Mouse (Mus musculus) heart, adult 2 months (tissue): Measurements from ENCODE around the gene Inca1. TPM values are rescaled to one million over a fixed set of nuclear protein-coding genes. Genes with fewer than 3 reads are reported as not detected.

Source experiments
- DNase-seq, 2 experiments: peaks; one replicate each; pipeline ENCODE4 v3.0.0; 2021
- H3K27ac ChIP-seq: fragments of 200-600 bp; 2 replicates; pipeline ENCODE4 v1.8.1; 2022
- H3K27me3 ChIP-seq: fragments of 200-500 bp; 2 replicates; pipeline ENCODE4 v1.6.1; 2012; ENCODE audit warnings: mild to moderate bottlenecking, low read length, inconsistent platforms, mixed read lengths; ENCODE audit not compliant: control insufficient read depth, insufficient read depth
- H3K36me3 ChIP-seq: fragments of 200-500 bp; 2 replicates; pipeline ENCODE4 v1.6.1; 2012; ENCODE audit warnings: low read length, inconsistent platforms; ENCODE audit not compliant: control insufficient read depth, insufficient read depth
- H3K4me1 ChIP-seq: fragments of 200-500 bp; 2 replicates; pipeline ENCODE4 v1.6.1; 2011; ENCODE audit warnings: low read length; ENCODE audit not compliant: control insufficient read depth, insufficient read depth
- H3K4me3 ChIP-seq: fragments of 200-600 bp; 2 replicates; pipeline ENCODE4 v1.8.1; 2022
- H3K79me2 ChIP-seq: fragments of 200-500 bp; replicated peaks from 2 replicates; pipeline ENCODE4 v1.6.1; 2012; ENCODE audit warnings: mild to moderate bottlenecking, inconsistent platforms, low read length, moderate library complexity, mixed read lengths; ENCODE audit not compliant: control insufficient read depth, insufficient read depth
- H3K9ac ChIP-seq: fragments of 200-500 bp; 2 replicates; pipeline ENCODE4 v1.6.1; 2012; ENCODE audit warnings: low read depth, mild to moderate bottlenecking, control low read depth, inconsistent platforms, low read length, mixed read lengths
- CTCF ChIP-seq: fragments of 200-600 bp; IDR thresholded peaks from 2 replicates; pipeline ENCODE4 v1.8.1; 2022; ENCODE audit warnings: antibody characterized with exemption, mild to moderate bottlenecking, moderate library complexity
- EP300 ChIP-seq: fragments of 200-500 bp; IDR thresholded peaks from 2 replicates; pipeline ENCODE4 v1.6.1; 2011; ENCODE audit warnings: low read depth, low read length, control low read depth; ENCODE audit not compliant: insufficient read depth
- POLR2A ChIP-seq: fragments of 200-500 bp; IDR thresholded peaks from 2 replicates; pipeline ENCODE4 v1.6.1; 2011; ENCODE audit warnings: mild to moderate bottlenecking, low read depth, low read length, control low read depth; ENCODE audit not compliant: insufficient read depth
- WGBS: fragments of 180-500 bp; shearing (Covaris S2); methylation state at CpG from one replicate; pipeline ENCODE4 v1.1.7; 2018; 5-methylcytosine and 5-hydroxymethylcytosine counted together
- intact Hi-C: fragments of 180-260 bp; cut with DNase I; formaldehyde crosslinking; loops from one replicate; pipeline ENCODE4 v1.15.1; 2025
- polyA plus RNA-seq: library from polyadenylated mRNA; depleted of rRNA; stranded (reverse); fragments of >200 nt; gene quantifications from 2 replicates; pipeline ENCODE4 v1.2.3, GENCODE M21; 2012
- total RNA-seq, 2 experiments: library from RNA; stranded (reverse); gene quantifications; 2 replicates each; pipeline ENCODE4 v1.2.3; 2021

Gene Inca1
- total and polyA plus RNA-seq, 3 experiments = 4.6 to 6.9 (median 6.3) TPM

- H3K27ac ChIP-seq = no peak overlapping the region
- no peak overlapping the region for H3K9ac ChIP-seq
- no peak for DNase-seq
- no peaks in the 10 kb centered on the region for H3K4me1 ChIP-seq
- no peak for TF ChIP-seq CTCF
- TF ChIP-seq EP300 = no peak
- no peak for TF ChIP-seq POLR2A
- no peak overlapping the region for H3K4me3 ChIP-seq
- no peaks in the 10 kb centered on the region for H3K79me2 ChIP-seq
- H3K36me3 ChIP-seq = no peaks in the 10 kb centered on the region; the same call in 1 of the 2 replicates
- H3K27me3 ChIP-seq = no peaks in the 10 kb centered on the region
- intact Hi-C loops = no loop called here
- WGBS = 77% methylated on average over 2 of the region's 2 CpGs
These were observed 26.6 kb upstream of the Inca1 start for GRCm38 (mm10) chr11:70726585-70726984.

- Histone ChIP-seq H3K27ac (no peak overlapping the region), H3K4me3 (no peak overlapping the region), H3K36me3 (no peaks in the 10 kb centered on the region; the same call in 1 of the 2 replicates), H3K4me1 (no peaks in the 10 kb centered on the region), H3K27me3 (no peaks in the 10 kb centered on the region), H3K9ac (no peak overlapping the region), H3K79me2 (no peaks in the 10 kb centered on the region)
- WGBS = 93% methylated on average over 9 of the region's 9 CpGs
- TF ChIP-seq CTCF (no peak), EP300 (no peak), POLR2A (no peak)
- intact Hi-C loops = no loop called here
- no peak for DNase-seq
These were observed 24.8 kb upstream of the Inca1 start for GRCm38 (mm10) chr11:70724706-70725105.

GRCm38 (mm10) chr11:70721072-70721471 is 21.1 kb upstream of the Inca1 start:
- intact Hi-C loops = no loop called here
- H3K4me1 ChIP-seq = no peaks in the 10 kb centered on the region
- H3K36me3 ChIP-seq = no peaks in the 10 kb centered on the region
- H3K9ac ChIP-seq = no peak overlapping the region
- H3K27ac ChIP-seq = peak overlapping the region; percentile 6; the same call in 1 of the 2 replicates
- no peaks in the 10 kb centered on the region for H3K27me3 ChIP-seq
- TF ChIP-seq CTCF = no peak
- TF ChIP-seq EP300 = no peak
- no peak for TF ChIP-seq POLR2A
- no peaks in the 10 kb centered on the region for H3K79me2 ChIP-seq
- H3K4me3 ChIP-seq = no peak overlapping the region
- DNase-seq = peak in 1 of 2 experiments; percentile 36
- WGBS = 53% methylated on average over 3 of the region's 3 CpGs

- no peaks in the 10 kb centered on the region for H3K36me3 ChIP-seq
- H3K9ac ChIP-seq = no peak overlapping the region
- H3K79me2 ChIP-seq = no peaks in the 10 kb centered on the region
- no peak for DNase-seq
- intact Hi-C loops = no loop called here
- H3K27me3 ChIP-seq = no peaks in the 10 kb centered on the region
- WGBS = 59% methylated on average over 3 of the region's 3 CpGs
- no peak overlapping the region for H3K4me3 ChIP-seq
- no peaks in the 10 kb centered on the region for H3K4me1 ChIP-seq
- no peak for TF ChIP-seq POLR2A
- TF ChIP-seq EP300 = no peak
- TF ChIP-seq CTCF = no peak
- peak overlapping the region; percentile 6; the same call in 1 of the 2 replicates for H3K27ac ChIP-seq
These were observed 20.6 kb upstream of the Inca1 start for GRCm38 (mm10) chr11:70720567-70720966.

- intact Hi-C loops = no loop called here
- Histone ChIP-seq H3K9ac (no peak overlapping the region), H3K4me1 (no peaks in the 10 kb centered on the region), H3K36me3 (no peaks in the 10 kb centered on the region), H3K79me2 (no peaks in the 10 kb centered on the region), H3K4me3 (no peak overlapping the region), H3K27me3 (no peaks in the 10 kb centered on the region), H3K27ac (no peak overlapping the region)
- no peak for DNase-seq
- WGBS = 75% methylated on average over 5 of the region's 5 CpGs
- TF ChIP-seq EP300 (no peak), CTCF (no peak), POLR2A (no peak)
These were observed 18.5 kb upstream of the Inca1 start for GRCm38 (mm10) chr11:70718481-70718880.

GRCm38 (mm10) chr11:70715832-70716231 is 15.9 kb upstream of the Inca1 start:
- no peaks in the 10 kb centered on the region for H3K79me2 ChIP-seq
- H3K9ac ChIP-seq = no peak overlapping the region
- H3K27me3 ChIP-seq = no peaks in the 10 kb centered on the region
- DNase-seq = no peak
- H3K4me1 ChIP-seq = no peaks in the 10 kb centered on the region
- intact Hi-C loops = no loop called here
- H3K36me3 ChIP-seq = no peaks in the 10 kb centered on the region
- H3K27ac ChIP-seq = no peak overlapping the region
- TF ChIP-seq POLR2A (no peak), EP300 (no peak), CTCF (no peak)
- WGBS = 81% methylated on average over 6 of the region's 6 CpGs
- H3K4me3 ChIP-seq = no peak overlapping the region
